Mouse (Mus musculus): Measurements from ENCODE around the gene Rad9a. TPM values are rescaled to one million over a fixed set of nuclear protein-coding genes. Genes with fewer than 3 reads are reported as not detected.

The Rad9a gene
- polyA plus RNA-seq, 1 experiment from 2014 or later: 45.8 TPM

GRCm38 (mm10) chr19:4192251-4192985 is 9.0 kb downstream of the Rad9a start:
- Histone ChIP-seq H3K9me3 (ENCODE audit: control insufficient read depth, low read length) (no peaks in the 10 kb centered on the region), H3K4me2 (ENCODE audit: low read depth) (peak overlapping the region; percentile 90), H3K36me3 (ENCODE audit: control insufficient read depth, insufficient read depth, low read length) (peaks cover 14% of the 10 kb centered on the region), H3K27ac (ENCODE audit: low read depth, low read length) (peak overlapping the region; percentile 85), H3K27me3 (ENCODE audit: control insufficient read depth, insufficient read depth, low read length) (no peaks in the 10 kb centered on the region), H3K9ac (ENCODE audit: low read length) (peak overlapping the region; percentile 96), H3K4me1 (ENCODE audit: control insufficient read depth, insufficient read depth, low read length) (peaks cover 10% of the 10 kb centered on the region), H3K4me3 (ENCODE audit: low read depth, low read length) (peak overlapping the region; percentile 98)
- WGBS: under 1% methylated on average over 45 of the region's 52 CpGs
- ATAC-seq (ENCODE audit: insufficient read depth, low FRiP score, low TSS enrichment) (peak; percentile 23; the same call in 1 of the 2 replicates), DNase-seq (ENCODE audit: low spot score) (peak; percentile 42)

GRCm38 (mm10) chr19:4191528-4192250 is 9.8 kb downstream of the Rad9a start, which contains the start of gene Ppp1ca:
Gene Ppp1ca, plus strand, starts transcription at chr19:4192065.
- peak; percentile 99 for DNase-seq (ENCODE audit: low spot score)
- no peaks in the 10 kb centered on the region for H3K27me3 ChIP-seq (ENCODE audit: control insufficient read depth, insufficient read depth, low read length)
- peak within 1 kb of the TSS; percentile 96 for H3K9ac ChIP-seq (ENCODE audit: low read length)
- peak; percentile 92 for ATAC-seq (ENCODE audit: insufficient read depth, low FRiP score, low TSS enrichment)
- H3K4me3 ChIP-seq (ENCODE audit: low read depth, low read length): peak within 1 kb of the TSS; percentile 98
- peaks cover 14% of the 10 kb centered on the region for H3K36me3 ChIP-seq (ENCODE audit: control insufficient read depth, insufficient read depth, low read length)
- 6% methylated on average over 44 of the region's 47 CpGs for WGBS
- H3K27ac ChIP-seq (ENCODE audit: low read depth, low read length): peak within 1 kb of the TSS; percentile 85
- H3K9me3 ChIP-seq (ENCODE audit: control insufficient read depth, low read length): no peaks in the 10 kb centered on the region
- peak within 1 kb of the TSS; percentile 90 for H3K4me2 ChIP-seq (ENCODE audit: low read depth)
- peaks cover 10% of the 10 kb centered on the region for H3K4me1 ChIP-seq (ENCODE audit: control insufficient read depth, insufficient read depth, low read length)

GRCm38 (mm10) chr19:4190831-4191334 is 10.6 kb downstream of the Rad9a start, which contains the start of gene Tbc1d10c:
Gene Tbc1d10c, minus strand, starts transcription at chr19:4191284.
- H3K9ac ChIP-seq (ENCODE audit: low read length): peak within 1 kb of the TSS; percentile 96
- H3K27me3 ChIP-seq (ENCODE audit: control insufficient read depth, insufficient read depth, low read length): no peaks in the 10 kb centered on the region
- peaks cover 10% of the 10 kb centered on the region for H3K4me1 ChIP-seq (ENCODE audit: control insufficient read depth, insufficient read depth, low read length)
- peak within 1 kb of the TSS; percentile 90 for H3K4me2 ChIP-seq (ENCODE audit: low read depth)
- DNase-seq (ENCODE audit: low spot score) (no peak), ATAC-seq (ENCODE audit: insufficient read depth, low FRiP score, low TSS enrichment) (no peak)
- peak within 1 kb of the TSS; percentile 98 for H3K4me3 ChIP-seq (ENCODE audit: low read depth, low read length)
- no peaks in the 10 kb centered on the region for H3K9me3 ChIP-seq (ENCODE audit: control insufficient read depth, low read length)
- H3K36me3 ChIP-seq (ENCODE audit: control insufficient read depth, insufficient read depth, low read length): peaks cover 12% of the 10 kb centered on the region
- peak within 1 kb of the TSS; percentile 85 for H3K27ac ChIP-seq (ENCODE audit: low read depth, low read length)
- 68% methylated on average over 4 of the region's 4 CpGs for WGBS

- peaks cover 3% of the 10 kb centered on the region for H3K36me3 ChIP-seq (ENCODE audit: control insufficient read depth, insufficient read depth, low read length)
- DNase-seq (ENCODE audit: low spot score): no peak
- no peak overlapping the region for H3K9ac ChIP-seq (ENCODE audit: low read length)
- H3K27me3 ChIP-seq (ENCODE audit: control insufficient read depth, insufficient read depth, low read length): no peaks in the 10 kb centered on the region
- peaks cover 8% of the 10 kb centered on the region for H3K4me1 ChIP-seq (ENCODE audit: control insufficient read depth, insufficient read depth, low read length)
- no peaks in the 10 kb centered on the region for H3K9me3 ChIP-seq (ENCODE audit: control insufficient read depth, low read length)
- H3K27ac ChIP-seq (ENCODE audit: low read depth, low read length): no peak overlapping the region
- no peak overlapping the region for H3K4me2 ChIP-seq (ENCODE audit: low read depth)
- no peak overlapping the region for H3K4me3 ChIP-seq (ENCODE audit: low read depth, low read length)
- no peak for ATAC-seq (ENCODE audit: insufficient read depth, low FRiP score, low TSS enrichment)
- WGBS: 84% methylated on average over 12 of the region's 12 CpGs
Observed at GRCm38 (mm10) chr19:4189051-4189620, 12.3 kb downstream of the Rad9a start.

- H3K4me3 ChIP-seq (ENCODE audit: low read depth, low read length): no peak overlapping the region
- H3K9ac ChIP-seq (ENCODE audit: low read length): no peak overlapping the region
- ATAC-seq (ENCODE audit: insufficient read depth, low FRiP score, low TSS enrichment) (no peak), DNase-seq (ENCODE audit: low spot score) (no peak)
- no peaks in the 10 kb centered on the region for H3K27me3 ChIP-seq (ENCODE audit: control insufficient read depth, insufficient read depth, low read length)
- no peaks in the 10 kb centered on the region for H3K9me3 ChIP-seq (ENCODE audit: control insufficient read depth, low read length)
- no peak overlapping the region for H3K4me2 ChIP-seq (ENCODE audit: low read depth)
- 75% methylated on average over 3 of the region's 3 CpGs for WGBS
- H3K4me1 ChIP-seq (ENCODE audit: control insufficient read depth, insufficient read depth, low read length): peaks cover 6% of the 10 kb centered on the region
- H3K36me3 ChIP-seq (ENCODE audit: control insufficient read depth, insufficient read depth, low read length): no peaks in the 10 kb centered on the region
- H3K27ac ChIP-seq (ENCODE audit: low read depth, low read length): no peak overlapping the region
Observed at GRCm38 (mm10) chr19:4187303-4187702, 14.2 kb downstream of the Rad9a start.

GRCm38 (mm10) chr19:4184976-4185975 is 16.2 kb downstream of the Rad9a start:
- Histone ChIP-seq H3K4me3 (ENCODE audit: low read depth, low read length) (no peak overlapping the region), H3K36me3 (ENCODE audit: control insufficient read depth, insufficient read depth, low read length) (no peaks in the 10 kb centered on the region), H3K27ac (ENCODE audit: low read depth, low read length) (no peak overlapping the region), H3K4me2 (ENCODE audit: low read depth) (no peak overlapping the region), H3K9me3 (ENCODE audit: control insufficient read depth, low read length) (no peaks in the 10 kb centered on the region), H3K9ac (ENCODE audit: low read length) (no peak overlapping the region), H3K4me1 (ENCODE audit: control insufficient read depth, insufficient read depth, low read length) (peaks cover 6% of the 10 kb centered on the region), H3K27me3 (ENCODE audit: control insufficient read depth, insufficient read depth, low read length) (no peaks in the 10 kb centered on the region)
- 61% methylated on average over 15 of the region's 15 CpGs for WGBS
- ATAC-seq (ENCODE audit: insufficient read depth, low FRiP score, low TSS enrichment): no peak
- no peak for DNase-seq (ENCODE audit: low spot score)

- no peaks in the 10 kb centered on the region for H3K36me3 ChIP-seq (ENCODE audit: control insufficient read depth, insufficient read depth, low read length)
- no peak overlapping the region for H3K4me2 ChIP-seq (ENCODE audit: low read depth)
- WGBS: 74% methylated on average over 2 of the region's 2 CpGs
- no peak overlapping the region for H3K9ac ChIP-seq (ENCODE audit: low read length)
- no peaks in the 10 kb centered on the region for H3K27me3 ChIP-seq (ENCODE audit: control insufficient read depth, insufficient read depth, low read length)
- DNase-seq (ENCODE audit: low spot score) (no peak), ATAC-seq (ENCODE audit: insufficient read depth, low FRiP score, low TSS enrichment) (no peak)
- no peak overlapping the region for H3K27ac ChIP-seq (ENCODE audit: low read depth, low read length)
- H3K4me3 ChIP-seq (ENCODE audit: low read depth, low read length): no peak overlapping the region
- H3K4me1 ChIP-seq (ENCODE audit: control insufficient read depth, insufficient read depth, low read length): peaks cover 6% of the 10 kb centered on the region
- no peaks in the 10 kb centered on the region for H3K9me3 ChIP-seq (ENCODE audit: control insufficient read depth, low read length)
Observed at GRCm38 (mm10) chr19:4183689-4184088, 17.8 kb downstream of the Rad9a start.

- Histone ChIP-seq H3K4me3 (ENCODE audit: low read depth, low read length) (no peak overlapping the region), H3K27ac (ENCODE audit: low read depth, low read length) (no peak overlapping the region), H3K9me3 (ENCODE audit: control insufficient read depth, low read length) (no peaks in the 10 kb centered on the region), H3K4me1 (ENCODE audit: control insufficient read depth, insufficient read depth, low read length) (peaks cover 6% of the 10 kb centered on the region), H3K27me3 (ENCODE audit: control insufficient read depth, insufficient read depth, low read length) (no peaks in the 10 kb centered on the region), H3K36me3 (ENCODE audit: control insufficient read depth, insufficient read depth, low read length) (no peaks in the 10 kb centered on the region), H3K4me2 (ENCODE audit: low read depth) (no peak overlapping the region), H3K9ac (ENCODE audit: low read length) (no peak overlapping the region)
- no peak for DNase-seq (ENCODE audit: low spot score)
- ATAC-seq (ENCODE audit: insufficient read depth, low FRiP score, low TSS enrichment): no peak
- 45% methylated on average over 3 of the region's 3 CpGs for WGBS
Observed at GRCm38 (mm10) chr19:4181892-4182291, 19.6 kb downstream of the Rad9a start.

All from neural tube, embryonic 11.5 days (tissue).